Mouse (Mus musculus) limb, embryonic 14.5 days (tissue): ENCODE results near the gene Gpr84. TPM values are rescaled to one million over a fixed set of nuclear protein-coding genes. Genes with fewer than 3 reads are reported as not detected.

Source experiments
- ATAC-seq: fragments of 200-750 bp; cut with Nextera tagmentation; 2 replicates; pipeline ENCODE4 v1.8.0; 2017; ENCODE audit warnings: low read depth, moderate number of reproducible peaks, moderate TSS enrichment; ENCODE audit not compliant: low FRiP score
- DNase-seq: peaks from one replicate; pipeline ENCODE4 v3.0.0-alpha.2; 2015; ENCODE audit warnings: low spot score
- H3K27ac ChIP-seq: fragments of 300-500 bp; sonication (generic); replicated peaks from 2 replicates; pipeline ENCODE4 v1.5.1; 2014; ENCODE audit warnings: low read depth, mild to moderate bottlenecking, low read length, moderate library complexity, mixed read lengths
- H3K27me3 ChIP-seq: fragments of 300-500 bp; sonication (generic); 2 replicates; pipeline ENCODE4 v1.6.1; 2014; ENCODE audit warnings: low read length, mixed read lengths; ENCODE audit not compliant: control insufficient read depth, insufficient read depth
- H3K36me3 ChIP-seq: fragments of 300-500 bp; sonication (generic); 2 replicates; pipeline ENCODE4 v1.6.1; 2014; ENCODE audit warnings: mild to moderate bottlenecking, low read length, moderate library complexity, mixed read lengths; ENCODE audit not compliant: control insufficient read depth, insufficient read depth
- H3K4me1 ChIP-seq: fragments of 300-500 bp; sonication (generic); 2 replicates; pipeline ENCODE4 v1.6.1; 2014; ENCODE audit warnings: antibody characterized with exemption, low read length, mixed read lengths; ENCODE audit not compliant: control insufficient read depth, insufficient read depth
- H3K4me2 ChIP-seq: fragments of 300-500 bp; sonication (generic); replicated peaks from 2 replicates; pipeline ENCODE4 v1.6.1; 2014; ENCODE audit warnings: low read depth, mild to moderate bottlenecking, low read length, moderate library complexity; ENCODE audit not compliant: severe bottlenecking
- H3K4me3 ChIP-seq: fragments of 300-500 bp; sonication (generic); replicated peaks from 2 replicates; pipeline ENCODE4 v1.5.1; 2014; ENCODE audit warnings: low read length
- H3K9ac ChIP-seq: fragments of 300-500 bp; sonication (generic); 2 replicates; pipeline ENCODE4 v1.6.1; 2014; ENCODE audit warnings: mild to moderate bottlenecking, low read depth, low read length, moderate library complexity; ENCODE audit not compliant: severe bottlenecking
- H3K9me3 ChIP-seq: fragments of 300-500 bp; sonication (generic); 2 replicates; pipeline ENCODE4 v1.6.1; 2016; ENCODE audit warnings: low read length; ENCODE audit not compliant: control insufficient read depth
- POLR2A ChIP-seq: fragments of 200-500 bp; IDR thresholded peaks from 2 replicates; pipeline ENCODE4 v1.8.0; 2012; ENCODE audit warnings: inconsistent platforms, mild to moderate bottlenecking, moderate library complexity, borderline replicate concordance; ENCODE audit not compliant: insufficient read depth, insufficient read length; ENCODE audit errors: extremely low read depth
- WGBS: fragments of 180-500 bp; shearing (Covaris S2); extraction: QIAGEN DNeasy Blood & Tissue Kit; methylation state at CpG from one replicate; pipeline ENCODE4 v1.1.7; 2014; 5-methylcytosine and 5-hydroxymethylcytosine counted together
- polyA plus RNA-seq, 2 experiments: library from polyadenylated mRNA; depleted of rRNA in 1 of 2; stranded (reverse) in 1 of 2; unstranded in 1 of 2; fragments of >200 nt; fragmentation: Nextera tagmentation in 1 of 2; extraction: Ambion mirVana in 1 of 2; gene quantifications; 2 replicates each; pipeline versions ENCODE4 v1.2.1 to v1.2.3; 2012 to 2014

The Gpr84 gene
- polyA plus RNA-seq, 2 experiments: 0.34 to 0.51 TPM

DNA sequence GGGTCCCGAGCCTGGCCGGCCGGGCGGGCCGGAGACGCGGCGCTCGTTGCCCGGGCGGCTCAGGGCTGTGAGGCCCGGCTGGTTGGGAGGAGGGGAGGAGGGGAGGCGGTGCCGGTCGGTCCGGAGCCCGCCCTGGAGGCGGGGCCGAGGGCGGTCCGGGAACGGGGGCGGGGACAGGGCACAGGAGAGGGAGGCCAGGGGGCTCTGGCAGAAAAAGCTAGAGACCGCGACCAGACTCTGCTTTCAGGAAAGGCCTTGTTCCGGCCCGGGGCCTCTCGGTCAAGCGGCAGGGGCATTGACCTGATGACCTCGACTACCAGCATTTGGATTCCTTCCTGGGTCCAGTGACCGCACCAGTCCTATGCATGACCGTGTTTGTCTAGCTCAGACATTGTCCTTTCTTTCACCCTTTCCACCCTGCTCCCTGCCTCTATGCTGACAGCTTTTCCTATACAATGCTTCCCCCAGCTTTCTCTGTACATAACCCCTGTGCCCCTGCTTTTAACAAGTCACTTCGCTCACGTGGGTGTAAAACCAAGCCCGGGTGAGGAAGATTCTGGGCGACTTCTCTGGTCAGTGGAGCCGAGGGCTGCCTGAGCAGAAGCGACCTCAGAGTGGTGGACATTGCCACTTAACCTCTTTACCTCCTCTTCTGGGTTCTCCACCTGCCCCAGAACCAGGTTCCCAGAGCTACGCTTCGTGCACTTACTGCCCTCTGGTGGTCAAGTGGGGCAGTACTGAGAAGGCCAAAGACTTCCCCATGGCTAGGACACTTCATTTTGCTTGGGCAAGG, 13.2 kb upstream of the Gpr84 start:
- WGBS: 4% methylated on average over 17 of the region's 40 CpGs
- H3K27ac ChIP-seq: peak overlapping the region; percentile 55; the same call in 1 of the 2 replicates
- H3K36me3 ChIP-seq: peaks cover 12% of the 10 kb centered on the region
- 0 out of 2 replicates have a peak, but pooled peaks have one; percentile 26 for TF ChIP-seq POLR2A
- no peaks in the 10 kb centered on the region for H3K27me3 ChIP-seq
- peak overlapping the region; percentile 73 for H3K9ac ChIP-seq
- H3K4me1 ChIP-seq: peaks cover 22% of the 10 kb centered on the region
- peak overlapping the region; percentile 87 for H3K4me2 ChIP-seq
- ATAC-seq (peak; percentile 96), DNase-seq (peak; percentile 87)
- H3K4me3 ChIP-seq: peak overlapping the region; percentile 66
- H3K9me3 ChIP-seq: no peaks in the 10 kb centered on the region

DNA sequence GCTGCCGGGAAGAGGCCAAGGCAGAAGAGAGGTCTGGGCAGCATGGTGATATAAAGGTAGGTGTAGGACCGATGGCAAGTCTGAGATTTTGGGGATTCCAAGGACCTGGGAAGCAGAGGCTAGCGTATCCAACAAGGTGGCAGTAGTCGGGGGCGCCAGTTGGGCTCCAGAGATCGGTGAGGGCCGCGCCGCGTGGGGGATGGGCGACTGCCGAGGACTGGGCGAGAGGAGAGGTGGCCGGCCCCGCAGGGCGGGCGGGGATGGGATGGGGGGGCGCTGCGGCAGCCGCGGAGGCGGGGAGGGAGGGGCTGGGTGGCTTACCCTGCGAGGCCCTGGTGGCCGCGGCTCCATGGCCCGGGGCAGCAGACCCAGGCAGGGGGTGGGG, 12.7 kb upstream of the Gpr84 start:
- Histone ChIP-seq H3K9me3 (no peaks in the 10 kb centered on the region), H3K27ac (no peak overlapping the region), H3K27me3 (no peaks in the 10 kb centered on the region), H3K36me3 (peaks cover 18% of the 10 kb centered on the region), H3K9ac (peak overlapping the region; percentile 73), H3K4me3 (peak overlapping the region; percentile 66), H3K4me1 (peaks cover 22% of the 10 kb centered on the region), H3K4me2 (peak overlapping the region; percentile 87)
- peak; percentile 70 for ATAC-seq
- TF ChIP-seq POLR2A: no peak
- DNase-seq: no peak
- 0% methylated on average over 16 of the region's 26 CpGs for WGBS

DNA sequence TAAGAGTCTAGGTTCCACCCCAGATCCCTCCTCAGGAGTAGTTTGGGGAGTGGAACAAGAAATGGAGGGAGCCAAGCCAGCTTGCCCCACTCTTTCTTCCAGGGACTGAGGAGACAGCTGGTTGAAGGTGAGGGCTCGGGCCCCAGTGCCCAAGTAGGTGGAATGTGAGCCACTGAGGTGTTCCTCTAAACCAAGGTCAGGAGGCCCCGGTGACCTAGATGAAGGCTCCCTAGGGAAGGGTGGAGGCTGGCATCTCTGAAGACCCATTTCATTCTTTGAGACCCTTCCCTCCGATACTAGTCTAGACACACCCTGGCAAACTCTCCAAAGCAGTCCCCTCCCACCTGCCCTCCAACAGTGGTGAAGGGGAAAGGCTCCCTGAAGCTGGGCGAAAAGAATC, 12.0 kb upstream of the Gpr84 start:
- H3K4me2 ChIP-seq: peak overlapping the region; percentile 87
- no peak for TF ChIP-seq POLR2A
- no peak for DNase-seq
- H3K4me3 ChIP-seq: peak overlapping the region; percentile 66
- no peak overlapping the region for H3K27ac ChIP-seq
- 38% methylated on average over 4 of the region's 4 CpGs for WGBS
- no peak for ATAC-seq
- peaks cover 24% of the 10 kb centered on the region for H3K36me3 ChIP-seq
- no peaks in the 10 kb centered on the region for H3K27me3 ChIP-seq
- peak overlapping the region; percentile 73 for H3K9ac ChIP-seq
- H3K9me3 ChIP-seq: no peaks in the 10 kb centered on the region
- H3K4me1 ChIP-seq: peaks cover 22% of the 10 kb centered on the region

DNA sequence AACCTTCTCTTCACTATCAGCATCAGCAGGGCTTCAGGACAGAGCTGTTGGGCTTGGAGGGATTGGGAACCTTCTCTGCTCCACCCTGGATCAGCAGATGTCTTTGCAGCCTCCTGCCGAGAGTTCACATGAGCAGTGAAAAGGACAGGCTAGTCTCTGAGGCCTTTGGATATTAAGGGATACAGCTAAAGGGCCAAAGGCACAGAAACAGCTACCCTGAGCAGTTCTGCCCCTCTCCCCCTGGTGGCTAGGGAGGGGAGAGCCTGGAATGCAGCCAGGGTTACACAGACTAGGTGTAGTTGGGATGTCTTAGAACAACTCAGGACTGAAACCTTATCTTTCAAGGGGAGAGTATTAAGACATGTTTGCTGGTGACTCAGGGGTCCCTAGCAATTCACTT, 10.7 kb upstream of the Gpr84 start:
- no peak overlapping the region for H3K9ac ChIP-seq
- H3K4me1 ChIP-seq: peaks cover 27% of the 10 kb centered on the region
- H3K9me3 ChIP-seq: no peaks in the 10 kb centered on the region
- 53% methylated on average over 1 of the region's 1 CpGs for WGBS
- H3K27ac ChIP-seq: no peak overlapping the region
- no peak overlapping the region for H3K4me2 ChIP-seq
- no peak for TF ChIP-seq POLR2A
- no peaks in the 10 kb centered on the region for H3K27me3 ChIP-seq
- H3K4me3 ChIP-seq: no peak overlapping the region
- DNase-seq (no peak), ATAC-seq (no peak)
- H3K36me3 ChIP-seq: peaks cover 38% of the 10 kb centered on the region

DNA sequence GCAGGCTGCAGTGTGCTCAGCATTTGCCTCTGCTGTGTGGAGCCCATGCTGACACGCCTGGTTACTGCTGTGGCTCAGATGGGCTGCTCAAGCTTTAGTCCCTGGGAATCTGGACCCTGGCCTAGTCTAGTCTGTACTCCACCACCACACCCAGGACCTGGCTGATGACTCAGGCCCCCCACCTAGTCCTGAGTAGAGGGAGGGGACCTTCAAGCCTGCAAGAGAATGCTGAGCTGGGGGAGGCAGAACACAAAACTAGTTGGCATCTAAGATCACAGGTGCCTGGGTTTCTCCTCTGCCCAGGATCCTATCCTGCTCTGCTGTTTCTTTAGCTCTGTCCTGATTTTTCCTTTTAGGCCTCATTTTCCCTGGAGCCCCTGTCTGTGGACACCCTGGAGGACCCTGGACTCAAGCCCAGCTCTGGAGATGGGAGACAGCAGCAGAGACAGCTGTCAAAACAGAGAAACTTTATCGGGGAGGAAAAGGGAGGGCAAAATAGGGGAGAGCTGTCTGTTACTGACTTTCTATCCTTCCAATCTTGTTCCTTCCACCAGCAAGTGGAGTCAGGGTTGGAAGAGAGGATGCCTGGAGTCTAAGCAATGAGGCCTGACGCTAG, 7.9 kb upstream of the Gpr84 start:
- no peaks in the 10 kb centered on the region for H3K27me3 ChIP-seq

More for the DNA sequence above, 7.9 kb upstream of the Gpr84 start:
- WGBS: 85% methylated on average over 3 of the region's 3 CpGs
- Histone ChIP-seq H3K36me3 (peaks cover 50% of the 10 kb centered on the region), H3K27ac (no peak overlapping the region), H3K4me2 (no peak overlapping the region), H3K4me3 (no peak overlapping the region), H3K9ac (no peak overlapping the region), H3K4me1 (peaks cover 43% of the 10 kb centered on the region), H3K9me3 (no peaks in the 10 kb centered on the region)
- DNase-seq (no peak), ATAC-seq (no peak)
- no peak for TF ChIP-seq POLR2A
